Mouse (Mus musculus): Measurements from ENCODE around the gene Gm49333. TPM values are rescaled to one million over a fixed set of nuclear protein-coding genes. Genes with fewer than 3 reads are reported as not detected.
A peak's percentile ranks its signal among the peaks of the same experiment; 100 is the strongest.
"Not testable (repeated sequence)": the region's sequence is repeated elsewhere in the genome, so short reads cannot be mapped to it uniquely, and the experiment has no call there.

Gene Gm49333
- polyA plus RNA-seq, 1 experiment from 2014 or later, result not detected

DNA sequence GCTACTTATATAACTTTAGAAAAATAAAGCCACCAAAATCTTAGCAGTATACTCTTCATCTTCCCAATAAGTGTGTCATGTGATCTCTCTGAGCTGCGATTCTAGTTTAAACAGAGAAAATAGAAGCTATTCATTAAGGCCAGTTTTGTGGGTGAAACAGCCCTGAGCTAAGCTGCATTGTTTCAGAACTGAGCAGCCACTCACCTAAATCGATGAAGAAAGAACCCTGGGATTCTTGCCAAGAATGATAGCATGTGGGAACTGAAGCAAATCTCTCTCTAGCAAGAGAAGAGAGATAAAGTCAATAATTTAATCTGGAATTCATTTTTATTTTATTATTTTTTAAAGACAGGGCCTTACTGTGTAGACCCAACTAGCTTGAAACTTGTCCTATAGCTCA is 11.8 kb downstream of the Gm49333 start:
- no peak for DNase-seq (ENCODE audit: low spot score)

DNA sequence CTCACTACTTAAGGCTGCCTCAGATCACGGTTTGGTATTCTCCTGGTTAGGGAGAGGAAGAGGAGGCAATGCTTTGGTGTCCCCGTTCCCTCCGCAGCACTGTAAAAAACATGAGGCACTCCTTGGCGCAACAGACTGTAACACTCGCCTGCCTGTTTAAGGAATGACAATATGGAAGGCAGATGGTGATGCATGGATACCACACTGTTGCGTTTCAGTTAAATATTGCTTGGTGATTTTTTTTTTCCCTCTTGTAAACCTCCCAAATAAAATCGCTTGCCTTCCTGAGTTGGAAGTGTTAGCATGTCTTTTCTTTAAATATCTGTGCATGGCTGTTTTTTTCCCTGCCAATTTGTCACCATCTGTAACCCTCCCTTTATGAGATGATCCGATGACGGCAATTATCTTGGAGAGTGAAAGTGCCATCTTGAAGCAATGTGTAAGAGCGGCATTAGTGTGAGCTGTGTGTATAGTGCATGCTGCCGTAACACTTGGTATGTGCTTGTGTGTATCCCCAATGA is 17.5 kb downstream of the Gm49333 start:
- DNase-seq (ENCODE audit: low spot score), result no peak

DNA sequence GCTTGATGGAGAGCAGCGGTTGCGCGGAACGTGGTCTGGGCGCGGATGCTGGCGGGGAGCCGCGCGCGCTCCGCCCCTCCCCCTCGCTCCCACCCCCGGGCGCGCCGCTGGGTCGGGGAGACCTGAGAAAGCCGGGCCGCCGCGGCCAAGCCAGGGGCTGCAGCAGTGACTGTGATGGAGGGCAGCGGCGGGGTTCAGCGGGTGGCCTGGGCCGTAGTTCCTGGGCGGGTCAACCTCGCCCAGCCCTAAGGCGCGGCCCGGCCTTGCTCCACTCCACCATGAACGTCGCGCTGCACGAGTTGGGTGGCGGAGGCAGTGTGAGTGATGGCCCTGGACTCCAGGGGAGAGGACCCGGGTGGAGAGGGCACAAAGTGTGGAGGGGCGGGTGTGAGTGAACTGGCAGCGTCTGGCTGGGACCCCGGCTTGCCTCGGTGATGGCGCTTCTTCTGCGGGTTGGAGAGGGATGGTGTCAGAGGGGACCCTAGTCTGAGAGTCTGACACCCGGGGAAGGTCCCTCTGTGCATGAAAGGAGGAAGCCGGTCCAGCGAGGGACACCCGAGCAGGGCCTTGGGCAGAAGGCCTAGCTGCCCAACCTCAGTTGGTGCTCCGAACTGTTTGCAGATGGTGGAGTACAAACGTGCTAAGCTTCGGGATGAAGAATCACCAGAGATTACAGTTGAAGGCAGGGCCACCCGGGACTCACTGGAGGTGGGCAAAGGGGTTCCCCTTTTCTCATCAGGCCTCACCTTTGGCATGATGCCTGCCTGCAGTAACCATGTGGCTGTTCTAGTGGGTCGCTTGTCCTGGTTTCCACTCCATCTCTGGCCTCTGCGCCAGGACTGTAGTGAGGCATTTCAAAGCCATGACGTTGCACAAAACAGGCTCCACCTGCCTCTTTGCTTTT is 18.6 kb downstream of the Gm49333 start, which contains the start of gene Ece2:
TSS of gene Ece2 (plus strand) at position 98 of the 904 bp plus-strand sequence.
- DNase-seq (ENCODE audit: low spot score), result no peak

DNA sequence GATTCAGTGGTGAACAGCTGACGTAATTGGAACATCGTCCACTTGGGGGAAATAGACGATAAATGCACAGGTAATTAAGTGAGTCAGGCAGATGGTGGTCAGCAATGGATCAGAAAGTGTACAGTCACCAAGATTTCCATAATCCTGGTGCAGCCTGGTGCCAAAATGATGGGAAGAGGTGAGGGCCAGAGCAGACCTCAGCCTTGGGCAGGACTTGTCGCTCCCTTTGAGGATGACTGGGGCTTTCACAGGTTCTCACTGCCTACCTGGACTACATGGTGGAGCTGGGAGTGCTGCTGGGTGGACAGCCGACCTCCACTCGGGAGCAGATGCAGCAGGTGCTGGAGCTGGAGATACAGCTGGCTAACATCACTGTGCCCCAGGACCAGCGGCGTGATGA is 26.0 kb downstream of the Gm49333 start:
- DNase-seq (ENCODE audit: low spot score), result no peak

DNA sequence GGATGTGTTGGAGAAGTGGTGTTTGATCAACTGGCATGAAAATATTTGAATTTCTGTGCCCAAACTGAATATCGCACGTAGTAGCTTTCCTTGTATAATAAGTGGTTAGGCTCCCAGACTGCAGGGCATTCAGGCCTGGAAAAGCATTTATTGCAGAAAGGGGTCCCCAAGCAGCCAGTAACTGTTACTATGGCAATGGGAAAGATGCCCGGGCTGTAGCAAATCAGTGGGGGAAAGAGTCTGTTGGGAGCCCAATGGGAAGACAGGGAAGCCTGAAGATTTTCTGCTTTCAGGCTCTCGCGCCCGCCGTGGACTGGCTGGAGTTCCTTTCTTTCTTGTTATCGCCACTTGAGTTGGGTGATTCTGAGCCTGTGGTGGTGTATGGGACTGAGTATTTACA is 27.0 kb downstream of the Gm49333 start:
- DNase-seq (ENCODE audit: low spot score), result no peak

DNA sequence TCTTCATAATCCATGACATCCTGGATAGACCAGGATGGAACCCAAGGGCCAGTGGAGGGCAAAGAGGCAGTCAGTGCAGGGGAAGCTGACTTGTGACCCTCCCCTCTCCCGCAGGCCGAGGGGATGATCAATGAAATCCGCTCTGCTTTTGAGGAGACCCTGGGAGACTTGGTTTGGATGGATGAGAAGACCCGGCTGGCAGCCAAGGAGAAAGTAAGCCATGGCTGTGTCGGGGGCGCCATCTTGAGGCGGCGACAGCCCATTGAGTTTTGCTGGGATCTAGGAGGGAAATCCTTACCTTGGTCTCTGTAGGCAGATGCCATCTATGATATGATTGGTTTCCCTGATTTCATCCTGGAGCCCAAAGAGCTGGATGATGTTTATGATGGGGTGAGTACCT is 30.8 kb downstream of the Gm49333 start:
- DNase-seq (ENCODE audit: low spot score), result peak; percentile 56

DNA sequence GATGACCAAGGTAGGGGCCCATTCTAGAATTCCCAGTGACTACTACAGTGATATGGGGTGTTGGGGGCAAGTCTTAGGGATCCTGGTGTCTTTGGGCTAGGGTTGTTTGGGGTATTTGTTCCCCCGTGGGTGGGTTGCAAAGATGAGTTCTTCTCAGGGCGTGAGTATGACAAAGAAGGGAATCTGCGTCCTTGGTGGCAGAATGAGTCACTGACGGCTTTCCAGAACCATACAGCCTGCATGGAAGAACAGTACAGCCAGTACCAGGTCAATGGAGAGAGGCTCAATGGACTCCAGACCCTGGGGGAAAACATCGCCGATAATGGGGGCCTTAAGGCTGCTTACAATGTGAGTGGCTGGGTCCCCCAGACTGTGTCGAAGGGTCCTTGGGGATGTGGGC is 32.5 kb downstream of the Gm49333 start:
- no peak for DNase-seq (ENCODE audit: low spot score)

DNA sequence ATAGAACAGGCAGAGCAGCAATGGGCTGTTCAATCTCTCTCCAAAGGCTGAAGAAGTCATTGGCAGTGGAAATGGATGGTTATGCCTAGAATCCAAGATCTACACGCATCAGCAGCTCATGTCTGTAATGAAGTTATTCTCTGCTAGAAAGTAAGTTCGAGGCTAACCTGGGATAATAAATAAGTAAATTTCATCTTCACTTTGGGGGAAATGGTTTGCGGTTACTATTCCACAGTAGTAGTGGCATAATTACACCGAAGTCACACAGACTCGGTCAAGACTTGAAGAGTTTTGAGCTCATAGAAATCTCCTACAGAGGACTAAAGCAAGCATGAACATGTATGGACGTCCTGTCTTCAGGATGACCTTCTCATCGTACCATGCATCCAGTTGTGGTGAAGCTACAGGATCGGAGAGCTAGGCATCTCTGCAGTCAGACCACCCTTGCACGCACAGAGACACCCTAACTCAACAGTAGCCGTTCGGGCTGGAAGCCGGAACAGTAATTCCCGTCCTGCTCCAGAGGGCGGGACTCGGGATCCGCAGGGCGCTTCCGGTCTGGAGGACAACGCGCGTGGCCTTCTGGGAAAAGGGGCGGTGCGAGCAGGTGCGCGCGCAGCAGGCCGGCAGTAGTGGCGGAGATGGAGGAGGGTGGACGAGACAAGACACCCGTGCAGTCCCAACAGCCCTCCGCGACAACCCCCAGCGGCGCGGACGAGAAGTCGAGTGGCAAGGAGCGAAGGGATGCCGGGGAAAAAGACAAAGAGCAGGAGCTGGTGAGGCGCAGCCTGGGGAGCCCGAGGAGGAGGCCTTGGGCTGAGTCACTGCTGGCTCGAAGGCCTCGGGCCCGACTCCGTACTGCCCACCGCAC is 39.9 kb downstream of the Gm49333 start, which contains the start of gene Psmd2:
TSS of gene Psmd2 (plus strand) at position 577 of the 871 bp plus-strand sequence.
- DNase-seq (ENCODE audit: low spot score), result peak; percentile 89

DNA sequence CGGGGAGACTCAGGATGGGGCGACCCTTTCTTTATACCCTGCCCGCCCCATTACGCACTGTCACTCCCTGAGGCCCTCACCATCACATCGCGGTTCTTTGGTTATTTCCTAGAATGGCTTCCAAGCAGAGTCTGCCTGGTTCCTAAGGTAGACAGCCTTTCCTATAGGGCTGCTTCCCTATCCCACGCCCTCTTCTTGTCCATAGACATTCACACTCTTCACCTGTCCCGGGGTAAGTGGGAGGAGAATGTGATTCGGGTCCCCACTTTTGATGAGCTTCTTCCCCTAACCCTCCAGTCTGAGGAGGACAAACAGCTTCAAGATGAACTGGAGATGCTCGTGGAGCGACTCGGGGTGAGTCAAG is 40.5 kb downstream of the Gm49333 start:
- DNase-seq (ENCODE audit: low spot score), result peak; percentile 5

DNA sequence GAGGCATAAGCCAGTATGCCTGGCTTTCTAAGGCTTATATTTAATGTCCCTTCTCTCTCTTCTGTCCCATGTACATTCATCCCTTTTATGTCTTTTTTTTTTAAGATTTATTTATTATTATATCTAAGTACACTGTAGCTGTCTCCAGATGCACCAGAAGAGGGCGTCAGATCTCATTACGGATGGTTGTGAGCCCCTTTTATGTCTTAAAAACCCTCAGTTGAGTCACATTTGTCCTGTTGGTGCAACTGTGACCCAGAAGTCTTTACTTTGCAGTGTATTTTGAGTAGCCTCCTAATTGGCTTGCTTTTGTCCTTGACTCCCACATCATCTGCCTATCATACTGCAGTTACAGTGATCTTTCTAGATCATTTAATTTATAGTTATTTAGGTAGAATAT is 41.9 kb downstream of the Gm49333 start:
- DNase-seq (ENCODE audit: low spot score), result no peak

DNA sequence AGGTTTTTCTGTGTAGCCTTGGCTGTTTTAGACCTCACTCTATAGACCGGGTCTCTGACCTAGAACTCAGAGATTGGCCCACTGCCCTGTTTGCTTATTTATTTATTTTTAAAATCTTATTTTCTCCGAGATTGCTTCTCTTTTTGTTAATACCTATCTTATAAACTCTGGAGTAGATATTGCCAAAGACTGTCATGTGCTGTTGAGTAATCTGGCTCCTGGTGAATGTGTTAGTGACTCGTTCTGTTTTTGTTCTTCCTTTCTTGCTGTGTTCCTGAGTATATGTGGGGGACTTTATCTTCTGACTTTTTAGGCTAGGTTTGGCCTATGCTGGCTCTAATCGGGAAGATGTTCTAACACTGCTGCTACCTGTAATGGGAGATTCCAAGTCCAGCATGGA is 46.3 kb downstream of the Gm49333 start:
- DNase-seq (ENCODE audit: low spot score), result no peak

DNA sequence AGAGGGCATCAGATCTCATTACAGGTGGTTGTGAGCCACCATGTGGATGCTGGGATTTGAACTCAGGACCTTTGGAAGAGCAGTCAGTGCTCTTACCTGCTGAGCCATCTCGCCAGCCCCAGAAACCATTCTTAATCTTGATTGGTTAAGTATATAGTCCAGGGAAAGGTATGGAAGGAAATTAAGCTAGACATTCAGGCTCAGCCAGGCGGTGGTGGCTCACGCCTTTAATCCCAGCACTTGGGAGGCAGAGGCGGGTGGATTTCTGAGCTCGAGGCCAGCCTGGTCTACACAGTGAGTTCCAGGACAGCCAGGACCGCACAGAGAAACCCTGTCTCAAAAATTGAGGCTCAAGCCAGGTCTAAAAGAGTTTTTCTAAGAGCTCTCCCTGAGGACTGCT is 56.6 kb downstream of the Gm49333 start, which contains the start of gene Eif4g1:
TSS of gene Eif4g1 (plus strand) at position 301 of the 400 bp plus-strand sequence.
- DNase-seq (ENCODE audit: low spot score), result not testable (repeated sequence)

DNA sequence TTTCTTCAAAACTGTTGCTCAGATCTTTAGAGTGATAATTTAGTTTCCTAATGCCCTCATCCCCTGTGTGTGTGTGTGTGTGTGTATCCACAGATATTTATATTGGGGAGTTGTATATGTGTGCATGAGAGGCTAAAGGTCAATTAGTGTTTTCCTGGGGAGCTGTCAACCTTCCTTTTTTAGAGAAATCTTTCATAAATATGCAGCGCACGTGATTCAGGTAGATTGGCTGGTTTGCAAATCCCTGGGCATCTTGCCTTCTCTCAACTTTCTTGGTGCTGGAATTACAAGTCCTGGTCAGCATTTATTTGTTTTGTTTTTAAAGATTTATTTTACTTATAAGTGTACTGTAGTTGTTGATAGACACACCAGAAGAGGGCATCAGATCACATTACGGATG is 58.9 kb downstream of the Gm49333 start:
- DNase-seq (ENCODE audit: low spot score), result no peak

DNA sequence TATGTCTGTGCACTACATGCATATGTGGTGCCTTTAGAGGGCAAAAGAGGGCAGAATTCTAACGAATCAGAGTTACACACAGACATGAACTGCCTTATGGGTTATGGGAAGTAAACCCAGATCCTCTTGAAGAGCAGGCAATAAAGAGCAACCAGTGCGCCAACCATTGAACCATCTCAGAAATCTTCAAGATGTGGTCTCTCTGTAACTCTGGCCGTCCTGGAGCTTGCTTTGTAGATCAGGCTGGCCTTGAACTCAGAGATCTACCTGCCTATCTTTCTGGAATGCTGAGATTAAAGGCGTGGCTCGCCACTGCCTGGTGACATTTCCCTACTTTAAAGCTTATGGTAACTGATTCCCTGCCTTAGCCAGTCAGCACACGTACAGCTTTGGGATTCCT is 60.5 kb downstream of the Gm49333 start:
- peak; percentile 21 for DNase-seq (ENCODE audit: low spot score)

DNA sequence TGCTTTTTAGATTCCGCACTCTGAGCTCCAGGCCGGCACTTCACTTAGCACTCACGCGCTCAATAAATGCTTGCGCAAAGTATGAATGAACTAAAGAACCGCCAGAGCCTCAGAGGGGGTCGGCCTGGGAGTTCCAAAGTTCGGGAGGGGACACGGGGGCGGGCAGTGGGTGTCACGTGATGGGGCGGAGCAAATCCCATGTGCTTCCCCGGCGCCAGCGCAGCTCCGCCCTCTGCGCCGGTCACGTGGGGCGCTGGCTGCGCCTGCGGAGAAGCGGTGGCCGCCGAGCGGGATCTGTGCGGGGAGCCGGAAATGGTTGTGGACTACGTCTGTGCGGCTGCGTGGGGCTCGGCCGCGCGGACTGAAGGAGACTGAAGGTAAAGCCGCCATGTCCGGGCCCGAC is 61.1 kb downstream of the Gm49333 start:
- DNase-seq (ENCODE audit: low spot score), result peak; percentile 93

DNA sequence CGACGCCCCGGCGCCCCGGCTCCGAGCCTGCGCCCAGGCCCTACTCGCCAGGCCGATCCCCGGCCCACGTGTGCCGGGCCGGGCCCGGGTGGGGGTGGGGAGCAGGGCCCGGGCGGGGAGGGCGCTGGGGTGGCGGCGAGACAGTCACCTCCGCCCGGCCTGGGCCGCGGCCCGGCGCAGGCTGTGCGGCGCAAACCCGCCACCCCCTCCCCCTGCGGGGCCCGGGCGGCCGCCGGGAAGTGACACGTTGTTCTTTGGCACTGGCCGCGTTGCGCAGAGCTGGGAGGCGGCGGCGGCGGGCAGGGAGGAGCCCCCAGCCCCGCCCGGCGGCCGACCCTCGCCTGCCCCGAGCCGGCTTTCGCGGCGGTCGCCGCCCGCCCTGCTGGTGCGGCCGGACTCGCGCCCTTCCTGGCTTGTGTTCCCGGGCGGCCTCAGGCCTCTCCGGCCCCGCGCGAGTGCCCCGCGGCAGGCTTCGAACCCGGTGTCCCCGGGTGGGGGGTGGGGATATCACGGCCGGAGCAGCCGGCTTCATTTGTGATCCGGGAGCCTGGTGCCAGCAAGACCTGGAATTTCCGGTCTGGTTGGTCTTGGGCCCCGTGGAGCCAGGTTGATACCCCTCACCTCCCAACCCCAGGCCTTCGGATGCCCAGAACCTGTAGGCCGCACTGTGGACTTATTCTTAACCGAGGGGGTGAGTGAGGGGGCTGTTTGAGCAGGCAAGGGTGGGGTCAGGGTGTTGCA is 61.7 kb downstream of the Gm49333 start:
- peak; percentile 10 for DNase-seq (ENCODE audit: low spot score)

DNA sequence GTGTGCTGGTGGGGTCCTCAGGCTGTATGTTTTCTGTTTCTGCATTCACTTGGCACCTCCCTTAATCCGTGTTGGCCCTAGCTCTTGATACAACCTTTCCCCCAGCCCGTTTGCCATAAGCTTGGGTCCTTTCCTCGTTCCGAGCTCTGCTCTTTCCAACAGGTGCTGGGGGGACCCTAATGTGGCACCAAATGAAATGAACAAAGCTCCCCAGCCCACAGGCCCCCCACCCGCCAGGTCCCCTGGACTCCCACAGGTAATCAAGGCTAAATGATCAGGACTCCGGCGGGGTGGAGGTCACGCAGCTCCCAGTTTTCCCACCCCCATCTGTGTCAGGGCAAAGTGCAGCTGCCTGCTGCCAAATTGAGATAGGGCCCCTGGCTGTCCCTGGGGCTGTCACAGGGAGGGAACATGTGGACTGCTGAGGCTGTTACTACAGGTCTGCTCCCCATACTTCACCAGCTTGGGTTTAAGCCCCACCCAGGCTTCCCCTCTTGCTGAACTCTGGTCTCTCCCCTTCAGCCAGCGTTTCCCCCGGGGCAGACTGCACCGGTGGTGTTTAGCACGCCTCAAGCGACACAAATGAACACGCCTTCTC is 62.4 kb downstream of the Gm49333 start:
- peak; percentile 39 for DNase-seq (ENCODE audit: low spot score)

DNA sequence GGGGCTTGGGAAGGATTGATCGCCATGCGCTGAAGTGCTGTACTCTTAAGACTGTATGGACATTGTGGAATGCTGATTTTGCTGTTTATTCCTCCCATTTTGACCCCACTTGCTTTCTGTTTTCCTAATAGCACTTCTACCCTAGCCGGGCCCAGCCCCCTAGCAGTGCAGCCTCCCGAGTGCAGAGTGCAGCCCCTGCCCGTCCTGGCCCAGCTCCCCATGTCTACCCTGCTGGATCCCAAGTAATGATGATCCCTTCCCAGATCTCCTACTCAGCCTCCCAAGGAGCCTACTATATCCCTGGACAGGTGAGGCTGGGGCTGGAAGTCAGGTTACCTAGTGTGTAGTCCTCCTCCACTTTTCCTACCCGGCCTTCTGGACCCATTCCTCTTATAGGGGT is 63.8 kb downstream of the Gm49333 start:
- DNase-seq (ENCODE audit: low spot score), result no peak

DNA sequence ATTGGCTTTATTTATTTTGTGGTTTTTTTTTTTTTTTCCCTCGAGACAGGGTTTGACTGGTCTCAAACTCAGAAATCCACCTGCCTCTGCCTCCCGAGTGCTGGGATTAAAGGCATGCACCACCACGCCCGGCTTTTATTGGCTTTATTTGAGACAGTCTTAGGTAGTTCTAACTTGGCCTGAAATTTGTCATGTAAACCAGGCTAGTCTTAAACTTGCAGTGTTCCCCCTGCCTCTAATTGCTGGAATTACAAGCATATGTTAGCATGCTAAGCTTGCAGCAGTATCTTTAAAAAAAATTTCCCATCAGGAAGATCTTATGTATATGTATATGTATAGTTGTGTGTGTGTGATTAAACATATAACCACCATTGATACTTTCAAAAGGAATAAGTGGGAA is 65.3 kb downstream of the Gm49333 start:
- DNase-seq (ENCODE audit: low spot score), result no peak

DNA sequence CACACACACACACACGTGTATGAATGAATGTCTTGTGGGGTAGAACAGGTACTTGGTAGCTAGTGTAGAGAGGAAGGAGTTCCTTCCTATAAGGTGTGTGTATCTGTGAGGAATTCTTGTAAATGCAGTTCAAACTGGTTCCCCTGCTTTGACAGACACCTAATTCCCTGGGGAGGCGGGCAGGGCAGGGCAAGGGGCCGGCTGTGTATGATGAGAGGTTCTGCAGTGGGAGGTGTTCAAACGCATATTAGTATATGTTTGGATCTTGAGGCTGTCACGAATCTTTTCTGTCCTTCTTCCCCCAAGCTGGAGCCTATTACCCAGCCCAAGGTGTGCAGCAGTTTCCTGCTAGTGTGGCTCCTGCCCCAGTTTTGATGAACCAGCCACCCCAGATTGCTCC is 66.0 kb downstream of the Gm49333 start:
- DNase-seq (ENCODE audit: low spot score), result no peak

Data from thymus, postnatal 0 days (tissue).